Mouse (Mus musculus) megakaryocyte-erythroid progenitor cell, adult 5 weeks (primary cell): ENCODE results near the gene Cap1. TPM values are rescaled to one million over a fixed set of nuclear protein-coding genes. Genes with fewer than 3 reads are reported as not detected.

Source experiments
- polyA plus RNA-seq: library from polyadenylated mRNA; stranded (reverse); fragments of >175 nt; gene quantifications from 2 replicates; pipeline ENCODE4 v1.2.3, GENCODE M21; 2012

Gene Cap1
- polyA plus RNA-seq, result 27.9 and 37.8 TPM in 2 replicates

GRCm38 (mm10) chr4:122885768-122886578 lies at the start of gene Cap1:
Gene Cap1 (minus strand): TSS chr4:122886056.

DNA sequence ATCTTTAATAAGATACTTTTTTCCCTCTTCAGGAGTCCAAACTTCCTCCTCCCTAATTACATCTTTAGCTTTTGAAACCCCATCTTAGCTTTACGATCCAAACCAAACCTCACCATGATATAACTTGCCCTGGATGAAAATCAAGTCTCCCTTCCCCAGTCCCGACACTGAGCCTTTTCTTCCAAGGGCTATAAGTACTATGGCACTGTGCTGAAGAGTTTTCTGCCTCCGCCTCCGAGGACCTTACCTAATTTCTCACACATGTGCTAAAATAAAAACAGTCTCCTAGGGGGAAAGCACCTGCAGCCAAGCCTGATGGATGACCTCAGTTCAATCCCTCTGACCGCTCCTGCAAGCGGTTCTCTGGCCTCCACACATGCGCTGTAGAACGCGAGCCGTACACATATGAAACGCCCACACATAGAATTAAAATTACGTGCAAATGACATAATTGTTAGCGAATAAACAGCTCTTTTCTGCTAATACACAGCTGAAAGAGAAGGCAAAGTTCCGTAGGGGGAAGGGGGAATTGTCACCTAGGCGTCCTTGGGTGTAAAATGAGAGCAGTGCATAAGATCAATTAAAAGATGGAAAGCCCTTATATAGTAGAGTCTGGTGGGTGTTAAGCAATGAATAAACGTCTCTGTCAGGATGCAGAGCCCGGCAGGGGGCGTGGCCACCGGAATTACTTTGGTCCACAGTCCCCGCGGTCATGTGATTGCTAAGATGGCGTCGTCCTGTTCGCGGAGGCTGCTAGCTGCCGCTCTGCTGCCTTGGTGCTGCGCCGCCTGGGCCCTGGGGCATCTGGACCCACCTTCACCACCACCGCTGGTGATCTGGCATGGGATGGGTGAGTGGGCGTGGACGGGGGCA lies 50.1 kb downstream of the Cap1 start, which contains the start of gene Ppt1:
TSS of gene Ppt1 (plus strand) at position 713 of the 873 bp plus-strand sequence.

Other genes with a start within 250 kb of the Cap1 start
- gene 9530002B09Rik, start 196.8 kb downstream of the Cap1 start, polyA plus RNA-seq, result not detected in 2 replicates
- 16.3 and 19.7 TPM in 2 replicates for gene Ppt1, start 49.8 kb downstream of the Cap1 start, polyA plus RNA-seq
- 0.08 and 0.21 TPM in 2 replicates for gene Mfsd2a, start 75.1 kb upstream of the Cap1 start, polyA plus RNA-seq
- 2.9 and 7.0 TPM in 2 replicates for gene Mycl, start 109.6 kb upstream of the Cap1 start, polyA plus RNA-seq
- gene Trit1, start 130.5 kb upstream of the Cap1 start, polyA plus RNA-seq, result 2.7 and 2.9 TPM in 2 replicates
- gene Bmp8b, start 219.1 kb upstream of the Cap1 start, polyA plus RNA-seq, result not detected in 2 replicates
- not detected in 2 replicates for gene Oxct2b, start 230.2 kb upstream of the Cap1 start, polyA plus RNA-seq